ENCODE assay signal across 9 mouse cellular contexts in genomic region chr4:62361997-62362396, GRCm38 (mm10). TPM values are rescaled to one million over a fixed set of nuclear protein-coding genes. Genes with fewer than 3 reads are reported as not detected.
DNase-seq lines count a peak whose midpoint lies in the region; ATAC-seq and TF ChIP-seq lines count a peak whose summit lies in the region.
"Had no signal": no experiment of that assay in that cellular context is flagged by ENCODE, and none has a peak within 500 bp of the region (broad histone marks: within the 10 kb centered on the region; RNA-seq: fewer than 3 reads in every experiment).

No protein-coding gene starts in this region.

- WGBS in forebrain, embryonic 10.5 days: 91% methylated on average over 1 of the region's 1 CpGs
- WGBS in limb, embryonic 11.5 days: 98% methylated on average over 1 of the region's 1 CpGs
- 93% methylated on average over 1 of the region's 1 CpGs for WGBS in neural tube, embryonic 12.5 days

- no peak for TF ChIP-seq CTCF in layer of hippocampus, adult 2 months (conservative IDR thresholded peaks at IDR 0.05)

- H3K9me3 ChIP-seq in forebrain, embryonic 10.5 days: no peaks in the 10 kb centered on the region
- no peaks in the 10 kb centered on the region for H3K9me3 ChIP-seq in limb, embryonic 11.5 days (ENCODE audit: control insufficient read depth, low read length)
- H3K9me3 ChIP-seq in neural tube, embryonic 12.5 days: no peaks in the 10 kb centered on the region

- intact Hi-C loops in left cerebral cortex, postnatal 10 days (cut with DNase I): loop anchor here (5.0 kb wide), 1 partner anchor 45 kb away; the partner anchor contains the start of genes Cdc26 and Prpf4

- H3K27me3 ChIP-seq in forebrain, embryonic 10.5 days (ENCODE audit: poor library complexity, severe bottlenecking): no peaks in the 10 kb centered on the region
- no peaks in the 10 kb centered on the region for H3K27me3 ChIP-seq in limb, embryonic 11.5 days (ENCODE audit: control insufficient read depth, insufficient read depth, low read length)
- H3K27me3 ChIP-seq in neural tube, embryonic 12.5 days (replicated peaks): no peaks in the 10 kb centered on the region

- H3K36me3 ChIP-seq in forebrain, embryonic 10.5 days (replicated peaks): no peaks in the 10 kb centered on the region
- no peaks in the 10 kb centered on the region for H3K36me3 ChIP-seq in limb, embryonic 11.5 days (ENCODE audit: control insufficient read depth, insufficient read depth, low read length)
- no peaks in the 10 kb centered on the region for H3K36me3 ChIP-seq in neural tube, embryonic 12.5 days

- H3K9ac ChIP-seq in limb, embryonic 11.5 days (ENCODE audit: low read length): no peak overlapping the region
- H3K9ac ChIP-seq in neural tube, embryonic 12.5 days: 0 out of 2 replicates have a peak overlapping the region, but pooled peaks have one; percentile 4

- no peak overlapping the region for H3K27ac ChIP-seq in layer of hippocampus, adult 2 months
- H3K27ac ChIP-seq in forebrain, embryonic 10.5 days: no peak overlapping the region
- no peak overlapping the region for H3K27ac ChIP-seq in limb, embryonic 11.5 days (replicated peaks; ENCODE audit: low read depth, low read length)
- no peak overlapping the region for H3K27ac ChIP-seq in neural tube, embryonic 12.5 days

- peak overlapping the region; percentile 92; the same call in 1 of the 2 replicates for H3K4me3 ChIP-seq in layer of hippocampus, adult 2 months
- H3K4me3 ChIP-seq in forebrain, embryonic 10.5 days: peak overlapping the region; percentile 63
- no peak overlapping the region for H3K4me3 ChIP-seq in limb, embryonic 11.5 days (ENCODE audit: low read depth, low read length)
- 0 out of 2 replicates have a peak overlapping the region, but pooled peaks have one; percentile 70 for H3K4me3 ChIP-seq in neural tube, embryonic 12.5 days

- DNase-seq in layer of hippocampus, adult 2 months (ENCODE audit: low spot score in 2 of 2): no peak
- no peak for DNase-seq in layer of hippocampus, adult 18-20 months (ENCODE audit: low spot score in 2 of 2)
- DNase-seq in forebrain, embryonic 10.5 days (ENCODE audit: extremely low spot score, low spot score): no peak
- DNase-seq in limb, embryonic 11.5 days (ENCODE audit: low spot score): no peak
- no peak for DNase-seq in left cerebral cortex, postnatal 10 days (ENCODE audit: extremely low spot score in 1 of 2, low spot score in 2 of 2)
- no peak for DNase-seq in retina, postnatal 1 day
- DNase-seq: cerebellum, adult 18-20 months had no signal

- peaks cover 24% of the 10 kb centered on the region for H3K4me1 ChIP-seq in forebrain, embryonic 10.5 days
- H3K4me1 ChIP-seq in limb, embryonic 11.5 days (ENCODE audit: control insufficient read depth, insufficient read depth, low read length): peaks cover 6% of the 10 kb centered on the region
- H3K4me1 ChIP-seq in neural tube, embryonic 12.5 days: peaks cover 17% of the 10 kb centered on the region

- ATAC-seq in limb, embryonic 11.5 days (ENCODE audit: insufficient number of reproducible peaks, low FRiP score, low TSS enrichment, low read depth): no peak
- ATAC-seq in neural tube, embryonic 12.5 days (ENCODE audit: low FRiP score, low read depth): no peak
- no peak for ATAC-seq in CD4-positive, CD25-positive, alpha-beta regulatory T cell, adult 4 months

- peak overlapping the region; percentile 69; the same call in 1 of the 2 replicates for H3K4me2 ChIP-seq in limb, embryonic 11.5 days (ENCODE audit: low read depth, severe bottlenecking)
- peak overlapping the region; percentile 69 for H3K4me2 ChIP-seq in neural tube, embryonic 12.5 days (replicated peaks)

RNA-seq across cellular contexts. Expression of gene Slc31a1, which starts 1.5 kb away (rescaled TPM):
- 10 to 100 TPM; 11.7 to 11.9 TPM for total RNA-seq in layer of hippocampus, adult 2 months (2021)
- total RNA-seq in layer of hippocampus, adult 18-20 months (2021): 10 to 100 TPM; 10.5 to 11.2 TPM
- 54.9 and 55.1 TPM in 2 replicates for polyA plus RNA-seq in forebrain, embryonic 10.5 days (2016; fragmentation: Nextera tagmentation; extraction: Ambion mirVana)
- polyA plus RNA-seq in limb, embryonic 11.5 days (2014; fragmentation: Nextera tagmentation; extraction: Ambion mirVana): 43.2 and 44.7 TPM in 2 replicates
- 39.7 and 40.7 TPM in 2 replicates for polyA plus RNA-seq in neural tube, embryonic 12.5 days (2016; fragmentation: Nextera tagmentation; extraction: Ambion mirVana)
- 10 to 100 TPM; 32.7 TPM for total RNA-seq in left cerebral cortex, postnatal 10 days (2021)
- 10 to 100 TPM in 1 of 2 experiments, 1 to 10 TPM in 1; 7.3 to 11.7 TPM for polyA plus RNA-seq in CD4-positive, CD25-positive, alpha-beta regulatory T cell, adult 4 months (2017; shearing (Covaris generic))

RNA-seq across cellular contexts. Expression of gene Fkbp15, which starts 1.6 kb away (rescaled TPM):
- 10 to 100 TPM; 41.1 to 43.4 TPM for total RNA-seq in layer of hippocampus, adult 2 months (2021)
- total RNA-seq in layer of hippocampus, adult 18-20 months (2021): 10 to 100 TPM; 38.2 to 38.4 TPM
- 18.1 and 18.5 TPM in 2 replicates for polyA plus RNA-seq in forebrain, embryonic 10.5 days (2016; fragmentation: Nextera tagmentation; extraction: Ambion mirVana)
- polyA plus RNA-seq in limb, embryonic 11.5 days (2014; fragmentation: Nextera tagmentation; extraction: Ambion mirVana): 19.9 and 22.2 TPM in 2 replicates
- 25.7 and 26.9 TPM in 2 replicates for polyA plus RNA-seq in neural tube, embryonic 12.5 days (2016; fragmentation: Nextera tagmentation; extraction: Ambion mirVana)
- total RNA-seq in left cerebral cortex, postnatal 10 days (2021): 10 to 100 TPM; 37.2 to 38.8 TPM
- polyA plus RNA-seq in CD4-positive, CD25-positive, alpha-beta regulatory T cell, adult 4 months (2017; shearing (Covaris generic)): 10 to 100 TPM; 41.5 to 49.5 TPM

RNA-seq across cellular contexts. Expression of gene Cdc26, which starts 46.4 kb away (rescaled TPM):
- 10 to 100 TPM; 49.0 to 51.3 TPM for total RNA-seq in layer of hippocampus, adult 2 months (2021)
- total RNA-seq in layer of hippocampus, adult 18-20 months (2021): 10 to 100 TPM; 48.0 to 48.8 TPM
- 202 and 205 TPM in 2 replicates for polyA plus RNA-seq in forebrain, embryonic 10.5 days (2016; fragmentation: Nextera tagmentation; extraction: Ambion mirVana)
- polyA plus RNA-seq in limb, embryonic 11.5 days (2014; fragmentation: Nextera tagmentation; extraction: Ambion mirVana): 223 and 254 TPM in 2 replicates
- 139 and 140 TPM in 2 replicates for polyA plus RNA-seq in neural tube, embryonic 12.5 days (2016; fragmentation: Nextera tagmentation; extraction: Ambion mirVana)
- total RNA-seq in left cerebral cortex, postnatal 10 days (2021): 10 to 100 TPM; 43.1 to 52.3 TPM
- 10 to 100 TPM; 72.0 to 90.4 TPM for polyA plus RNA-seq in CD4-positive, CD25-positive, alpha-beta regulatory T cell, adult 4 months (2017; shearing (Covaris generic))

RNA-seq across cellular contexts. Expression of gene Prpf4, which starts 46.6 kb away (rescaled TPM):
- total RNA-seq in layer of hippocampus, adult 2 months (2021): 10 to 100 TPM; 13.2 to 13.3 TPM
- 10 to 100 TPM; 12.8 to 13.5 TPM for total RNA-seq in layer of hippocampus, adult 18-20 months (2021)
- polyA plus RNA-seq in forebrain, embryonic 10.5 days (2016; fragmentation: Nextera tagmentation; extraction: Ambion mirVana): 37.8 and 38.3 TPM in 2 replicates
- 36.6 and 37.3 TPM in 2 replicates for polyA plus RNA-seq in limb, embryonic 11.5 days (2014; fragmentation: Nextera tagmentation; extraction: Ambion mirVana)
- polyA plus RNA-seq in neural tube, embryonic 12.5 days (2016; fragmentation: Nextera tagmentation; extraction: Ambion mirVana): 22.0 and 23.3 TPM in 2 replicates
- 10 to 100 TPM; 13.1 to 13.7 TPM for total RNA-seq in left cerebral cortex, postnatal 10 days (2021)
- polyA plus RNA-seq in CD4-positive, CD25-positive, alpha-beta regulatory T cell, adult 4 months (2017; shearing (Covaris generic)): 10 to 100 TPM; 20.3 to 28.5 TPM
